Mouse (Mus musculus) CH12.LX (cell line): ENCODE data around the gene Exog. TPM values are rescaled to one million over a fixed set of nuclear protein-coding genes. Genes with fewer than 3 reads are reported as not detected.
A peak's percentile ranks its signal among the peaks of the same experiment; 100 is the strongest.

Experiments used
- DNase-seq: peaks from one replicate; pipeline ENCODE4 v3.0.0-alpha.2; 2013; ENCODE audit errors: extremely low read depth
- H3K27ac ChIP-seq: 2 replicates; pipeline ENCODE4 v1.5.1; 2012; ENCODE audit warnings: low read depth, mild to moderate bottlenecking, control low read depth, moderate library complexity; ENCODE audit not compliant: insufficient read depth
- H3K27me3 ChIP-seq: replicated peaks from 2 replicates; pipeline ENCODE3; 2012; ENCODE audit warnings: inconsistent platforms
- H3K36me3 ChIP-seq, 2 experiments: replicated peaks in 1 of 2; 2 replicates each; pipeline versions ENCODE3 to v1.6.1; 2012; ENCODE audit warnings: inconsistent platforms in 1 of 2, low read length in 1 of 2, mild to moderate bottlenecking in 1 of 2, mixed read lengths in 1 of 2, moderate library complexity in 1 of 2; ENCODE audit not compliant: control insufficient read depth in 1 of 2, insufficient read depth in 1 of 2
- H3K4me1 ChIP-seq, 2 experiments: 2 replicates each; pipeline ENCODE4 v1.6.1; 2012; ENCODE audit warnings: inconsistent platforms in 1 of 2, moderate library complexity in 1 of 2; ENCODE audit not compliant: insufficient read depth in 2 of 2, control insufficient read depth in 1 of 2
- H3K4me2 ChIP-seq: 2 replicates; pipeline ENCODE4 v1.6.1; 2012; ENCODE audit warnings: low read depth, mild to moderate bottlenecking, control low read depth; ENCODE audit not compliant: poor library complexity, insufficient read depth, severe bottlenecking
- H3K4me3 ChIP-seq, 3 experiments: fragments of 150-350 bp in 1 of 3; sonication (generic) in 1 of 3; replicated peaks in 1 of 3; 2 replicates each; pipeline versions ENCODE3 to v1.5.1; 2011 to 2012; ENCODE audit warnings: low read depth in 2 of 3, low read length in 2 of 3, mild to moderate bottlenecking in 2 of 3, moderate library complexity in 2 of 3, control low read depth in 1 of 3, improper control_type of control experiment in 1 of 3, inconsistent platforms in 1 of 3, mixed read lengths in 1 of 3; ENCODE audit not compliant: poor library complexity in 1 of 3
- H3K79me2 ChIP-seq: replicated peaks from 2 replicates; pipeline ENCODE4 v1.6.1; 2012; ENCODE audit warnings: mild to moderate bottlenecking, moderate library complexity; ENCODE audit not compliant: control insufficient read depth, poor library complexity, insufficient read depth, severe bottlenecking; ENCODE audit errors: extremely low read depth
- H3K9ac ChIP-seq: 2 replicates; pipeline ENCODE4 v1.6.1; 2012; ENCODE audit warnings: low read depth, mild to moderate bottlenecking, control low read depth, moderate library complexity; ENCODE audit not compliant: insufficient read depth
- H3K9me3 ChIP-seq: replicated peaks from 2 replicates; pipeline ENCODE3; 2012; ENCODE audit warnings: low read length, inconsistent platforms, mixed read lengths
- BHLHE40 ChIP-seq: IDR thresholded peaks from 2 replicates; pipeline ENCODE4 v1.6.1; 2011; ENCODE audit warnings: mild to moderate bottlenecking, low read depth, low read length, improper control_type of control experiment
- CTCF ChIP-seq, 2 experiments: IDR thresholded peaks in 1 of 2; conservative IDR thresholded peaks in 1 of 2; 2 replicates each; pipeline ENCODE4 v1.5.1; 2011 to 2012; ENCODE audit warnings: low read depth in 2 of 2, low read length in 2 of 2, improper control_type of control experiment in 1 of 2, inconsistent platforms in 1 of 2, mild to moderate bottlenecking in 1 of 2, moderate library complexity in 1 of 2
- ELF1 ChIP-seq: IDR thresholded peaks from 2 replicates; pipeline ENCODE4 v1.6.1; 2014; ENCODE audit warnings: low read depth, mild to moderate bottlenecking, inconsistent platforms, low read length, improper control_type of control experiment
- EP300 ChIP-seq: IDR thresholded peaks from 2 replicates; pipeline ENCODE4 v1.6.1; 2011; ENCODE audit warnings: low read length, improper control_type of control experiment
- ETS1 ChIP-seq: conservative IDR thresholded peaks from 2 replicates; pipeline ENCODE4 v1.6.1; 2012; ENCODE audit warnings: low read depth, mild to moderate bottlenecking, inconsistent platforms, low read length, improper control_type of control experiment, moderate library complexity
- MAFK ChIP-seq: IDR thresholded peaks from 2 replicates; pipeline ENCODE4 v1.6.1; 2011; ENCODE audit warnings: low read length, improper control_type of control experiment; ENCODE audit not compliant: insufficient replicate concordance
- MAZ ChIP-seq: IDR thresholded peaks from 2 replicates; pipeline ENCODE4 v1.6.1; 2012; ENCODE audit warnings: low read depth, mild to moderate bottlenecking, inconsistent platforms, low read length, improper control_type of control experiment, moderate library complexity
- MEF2A ChIP-seq: IDR thresholded peaks from 2 replicates; pipeline ENCODE4 v1.6.1; 2014; ENCODE audit warnings: low read depth, mild to moderate bottlenecking, inconsistent platforms, low read length, improper control_type of control experiment, borderline replicate concordance
- MXI1 ChIP-seq: IDR thresholded peaks from 2 replicates; pipeline ENCODE4 v1.6.1; 2011; ENCODE audit warnings: mild to moderate bottlenecking, low read depth, low read length, improper control_type of control experiment
- PAX5 ChIP-seq: IDR thresholded peaks from 2 replicates; pipeline ENCODE4 v1.6.1; 2012; ENCODE audit warnings: low read length, inconsistent platforms, mixed read lengths
- POLR2AphosphoS2 ChIP-seq: IDR thresholded peaks from 2 replicates; pipeline ENCODE4 v1.6.1; 2011; ENCODE audit warnings: low read depth, low read length, improper control_type of control experiment
- RCOR1 ChIP-seq: conservative IDR thresholded peaks from 2 replicates; pipeline ENCODE4 v1.6.1; 2012; ENCODE audit warnings: low read depth, mild to moderate bottlenecking, inconsistent platforms, low read length, improper control_type of control experiment
- TCF12 ChIP-seq: IDR thresholded peaks from 2 replicates; pipeline ENCODE4 v1.6.1; 2014; ENCODE audit warnings: low read depth, mild to moderate bottlenecking, inconsistent platforms, low read length, improper control_type of control experiment
- USF1 ChIP-seq: IDR thresholded peaks from 2 replicates; pipeline ENCODE4 v1.6.1; 2014; ENCODE audit warnings: low read depth, mild to moderate bottlenecking, inconsistent platforms, low read length, improper control_type of control experiment
- USF2 ChIP-seq: conservative IDR thresholded peaks from 2 replicates; pipeline ENCODE4 v1.6.1; 2011; ENCODE audit warnings: low read depth, low read length, improper control_type of control experiment
- ZMIZ1 ChIP-seq: IDR thresholded peaks from 2 replicates; pipeline ENCODE4 v1.6.1; 2012; ENCODE audit warnings: low read depth, mild to moderate bottlenecking, inconsistent platforms, low read length, improper control_type of control experiment
- ZNF384 ChIP-seq: IDR thresholded peaks from 2 replicates; pipeline ENCODE4 v1.6.1; 2012; ENCODE audit warnings: low read depth, low read length, improper control_type of control experiment, inconsistent platforms
- dilution Hi-C: fragments of 300-500 bp; cut with MboI; formaldehyde crosslinking; loops from 2 replicates; pipeline ENCODE4 v1.14.3; 2020; ENCODE audit warnings: low sequenced_read_pairs; ENCODE audit not compliant: extremely low pct_unique_long_range_greater_than_20kb, extremely low pct_ligation_motif_present
- in situ Hi-C: fragments of 300-500 bp; cut with MboI; formaldehyde crosslinking; loops from 3 replicates; pipeline ENCODE4 v1.14.3; 2019; ENCODE audit warnings: low sequenced_read_pairs, low pct_ligation_motif_present, low pct_unique_long_range_greater_than_20kb, mixed read lengths
- polyA plus RNA-seq: library from polyadenylated mRNA; unstranded; fragments of >175 nt; gene quantifications from 2 replicates; pipeline ENCODE4 v1.2.1, GENCODE M21; 2012; ENCODE audit warnings: low read depth; ENCODE audit not compliant: insufficient read length
- total RNA-seq, 2 experiments: library from RNA; depleted of rRNA; stranded (reverse); fragments of 300-350 nt in 1 of 2; fragments of >200 nt in 1 of 2; gene quantifications; 2 replicates each; pipeline ENCODE4 v1.2.3; 2012 to 2014

Exog gene
- total and polyA plus RNA-seq, 3 experiments, result 6.6 to 8.8 (median 7.1) TPM

GRCm38 (mm10) chr9:119483554-119484353, 39.0 kb downstream of the Exog start:
- H3K79me2 ChIP-seq, result no peaks in the 10 kb centered on the region
- H3K4me1 ChIP-seq, result peaks cover 16 to 40% of the 10 kb centered on the region in 2 experiments
- H3K36me3 ChIP-seq, result peaks cover 7 to 14% of the 10 kb centered on the region in 2 experiments
- 0 out of 2 replicates have a peak, but pooled peaks have one; percentile 49 for TF ChIP-seq MAZ
- TF ChIP-seq EP300, result peak; percentile 14; the same call in 1 of the 2 replicates
- TF ChIP-seq BHLHE40, result peak; percentile 53
- TF ChIP-seq POLR2AphosphoS2, result no peak
- TF ChIP-seq ZNF384, result no peak
- TF ChIP-seq USF1, result no peak
- no peak for TF ChIP-seq USF2
- peak; percentile 86 for TF ChIP-seq TCF12
- peak; percentile 13; the same call in 1 of the 2 replicates for TF ChIP-seq ETS1
- TF ChIP-seq, all 38 proteins: peak for 5
- no peak overlapping the region for H3K4me2 ChIP-seq
- dilution Hi-C loops (no loop called here), in situ Hi-C loops (no loop called here)
- H3K9ac ChIP-seq, result no peak overlapping the region
- H3K27ac ChIP-seq, result no peak overlapping the region
- DNase-seq, result peak; percentile 38
- no peak overlapping the region for H3K4me3 ChIP-seq
- H3K9me3 ChIP-seq, result no peaks in the 10 kb centered on the region
- H3K27me3 ChIP-seq, result no peaks in the 10 kb centered on the region

GRCm38 (mm10) chr9:119484420-119484819, 39.7 kb downstream of the Exog start:
- no peak for DNase-seq
- no peak overlapping the region for H3K4me2 ChIP-seq
- peaks cover 9 to 18% of the 10 kb centered on the region in 2 experiments for H3K36me3 ChIP-seq
- no peak for TF ChIP-seq ELF1
- no peak for TF ChIP-seq MXI1
- TF ChIP-seq EP300, result no peak
- no peak for TF ChIP-seq RCOR1
- TF ChIP-seq ZMIZ1, result no peak
- no peak for TF ChIP-seq CTCF (conservative IDR thresholded peaks at IDR 0.05 in 1 of 2, IDR thresholded peaks at IDR 0.05 in 1 of 2; ENCODE audit: low read depth in 2 of 2, low read length in 2 of 2)
- TF ChIP-seq PAX5, result no peak
- TF ChIP-seq USF2, result no peak
- no peak for TF ChIP-seq TCF12
- no peak for TF ChIP-seq MAFK
- no peak for TF ChIP-seq POLR2AphosphoS2
- TF ChIP-seq USF1, result no peak
- no peak for TF ChIP-seq MAZ
- TF ChIP-seq BHLHE40, result no peak
- no peak for TF ChIP-seq MEF2A
- H3K27ac ChIP-seq, result no peak overlapping the region
- dilution Hi-C loops, result no loop called here
- no peaks in the 10 kb centered on the region for H3K27me3 ChIP-seq
- no peaks in the 10 kb centered on the region for H3K9me3 ChIP-seq
- H3K4me3 ChIP-seq, result no peak overlapping the region
- no peaks in the 10 kb centered on the region for H3K79me2 ChIP-seq
- no peak overlapping the region for H3K9ac ChIP-seq
- peaks cover 16 to 40% of the 10 kb centered on the region in 2 experiments for H3K4me1 ChIP-seq
- in situ Hi-C loops, result no loop called here
